Mouse (Mus musculus) left cerebral cortex, adult 2 months (tissue): ENCODE data around the gene Arf3. TPM values are rescaled to one million over a fixed set of nuclear protein-coding genes. Genes with fewer than 3 reads are reported as not detected.

Experiments
- DNase-seq, 2 experiments: peaks; one replicate each; pipeline ENCODE4 v3.0.0; 2021 to 2022; ENCODE audit warnings: low spot score in 2 of 2, mixed read lengths in 1 of 2; ENCODE audit errors: extremely low spot score in 1 of 2
- H3K27ac ChIP-seq: fragments of 200-600 bp; 2 replicates; pipeline ENCODE4 v1.8.1; 2022
- H3K4me3 ChIP-seq: fragments of 200-600 bp; 2 replicates; pipeline ENCODE4 v1.8.1; 2022
- CTCF ChIP-seq: fragments of 200-600 bp; IDR thresholded peaks from 2 replicates; pipeline ENCODE4 v1.8.1; 2022; ENCODE audit warnings: antibody characterized with exemption, mild to moderate bottlenecking, moderate library complexity
- intact Hi-C: fragments of 180-260 bp; cut with DNase I; formaldehyde crosslinking; loops from one replicate; pipeline ENCODE4 v1.15.1; 2025
- total RNA-seq, 2 experiments: library from RNA; stranded (reverse); gene quantifications; 2 replicates each; pipeline ENCODE4 v1.2.3; 2021

Gene Arf3
- total RNA-seq, 2 experiments from 2014 or later: 749 to 756 TPM

DNA sequence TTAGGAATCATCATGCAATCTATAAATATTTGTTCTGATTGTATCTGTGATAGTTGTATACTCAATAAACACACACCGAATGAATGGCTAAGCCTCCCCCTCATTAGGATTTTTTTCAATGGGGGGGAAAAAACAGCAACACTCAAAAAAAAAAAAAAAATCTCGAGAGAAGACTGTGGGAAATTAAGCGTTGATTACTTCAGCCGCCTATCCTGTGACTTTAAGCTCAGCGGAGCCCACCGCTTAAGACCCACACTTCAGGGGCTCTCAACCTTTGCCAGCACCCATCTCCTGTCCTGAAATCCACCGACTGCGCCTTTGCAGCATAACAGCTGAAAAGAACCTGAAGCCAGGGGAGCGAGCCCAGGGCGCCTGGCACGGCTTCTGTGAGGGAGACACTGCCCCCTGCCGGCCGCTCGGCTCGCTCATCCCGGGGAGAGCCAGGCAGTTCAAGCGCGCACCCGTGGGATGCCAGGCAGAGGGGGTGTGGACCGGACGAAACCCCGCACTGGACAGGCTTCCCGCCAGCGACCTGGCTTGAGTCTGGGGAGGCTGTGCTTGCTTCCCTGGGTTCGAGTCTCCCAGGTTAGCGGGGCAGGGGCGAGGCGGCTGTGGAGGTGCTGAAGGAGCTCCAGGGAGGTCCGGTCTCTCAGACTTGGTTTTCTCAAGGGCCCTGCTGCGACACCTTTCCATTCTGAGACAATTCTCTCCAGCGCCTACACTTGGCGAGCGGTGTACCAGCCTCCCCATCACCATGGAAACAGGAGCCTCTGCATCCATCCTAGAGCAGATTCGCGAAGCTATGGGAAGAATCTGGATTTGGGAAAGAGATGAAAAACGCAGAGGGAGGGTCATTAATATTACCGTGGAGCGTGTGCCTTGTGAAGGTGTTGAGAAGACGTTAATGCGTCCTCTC is 63.6 kb downstream of the Arf3 start:
- peak; percentile 91 to 95 for DNase-seq
- H3K4me3 ChIP-seq: peak overlapping the region; percentile 47
- peak; percentile 92 for TF ChIP-seq CTCF
- intact Hi-C loops: loop anchor here (1.0 to 2.0 kb wide), 2 partner anchors 23 to 35 kb away; partner anchors contain the start of gene Rnd1
- peak overlapping the region; percentile 89 for H3K27ac ChIP-seq

DNA sequence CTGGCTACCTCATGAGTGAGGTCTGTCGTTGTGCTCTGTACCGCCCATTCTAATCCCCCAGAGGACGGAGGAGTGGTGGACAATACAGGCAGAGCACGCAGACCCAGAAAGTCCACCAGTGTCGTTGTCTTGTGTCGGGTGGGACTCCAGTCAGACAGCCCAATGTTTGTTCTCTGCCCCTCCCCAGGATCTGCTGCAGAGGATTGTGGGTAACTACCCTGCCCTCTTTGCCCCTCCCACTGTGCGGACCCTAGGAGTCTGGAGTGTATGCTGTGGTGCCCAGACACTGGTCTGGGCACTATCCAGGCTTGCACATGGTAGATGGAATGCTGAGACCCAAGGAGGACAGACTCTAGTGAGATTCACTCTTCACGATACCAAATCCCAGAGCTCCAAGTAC is 66.8 kb downstream of the Arf3 start:
- no peak for TF ChIP-seq CTCF
- H3K4me3 ChIP-seq: no peak overlapping the region
- intact Hi-C loops: no loop called here

DNA sequence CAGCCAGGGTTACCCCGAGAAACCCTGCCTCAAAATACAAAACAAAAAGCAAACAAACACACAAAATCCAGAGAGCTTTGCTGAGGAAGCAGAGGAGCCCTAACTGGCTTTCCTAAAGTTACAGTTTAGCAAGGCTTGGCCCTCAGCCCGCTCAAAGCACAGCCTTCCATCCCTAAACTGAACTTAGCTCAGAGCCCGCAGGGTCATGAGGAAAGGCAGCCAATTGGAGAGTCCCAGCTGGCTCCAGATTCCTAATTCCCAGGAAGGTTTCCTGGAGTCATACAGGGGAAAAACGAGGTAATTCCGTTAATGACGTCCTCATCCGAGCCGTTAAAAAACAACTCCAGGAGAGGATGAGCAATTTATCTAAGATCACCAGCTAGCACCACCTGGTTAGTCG is 67.3 kb downstream of the Arf3 start:
- no peak for DNase-seq
- no peak for TF ChIP-seq CTCF
- Histone ChIP-seq H3K4me3 (no peak overlapping the region), H3K27ac (no peak overlapping the region)
- intact Hi-C loops: no loop called here

More for the DNA sequence above, 66.8 kb downstream of the Arf3 start:
- H3K27ac ChIP-seq: no peak overlapping the region
- DNase-seq: no peak

DNA sequence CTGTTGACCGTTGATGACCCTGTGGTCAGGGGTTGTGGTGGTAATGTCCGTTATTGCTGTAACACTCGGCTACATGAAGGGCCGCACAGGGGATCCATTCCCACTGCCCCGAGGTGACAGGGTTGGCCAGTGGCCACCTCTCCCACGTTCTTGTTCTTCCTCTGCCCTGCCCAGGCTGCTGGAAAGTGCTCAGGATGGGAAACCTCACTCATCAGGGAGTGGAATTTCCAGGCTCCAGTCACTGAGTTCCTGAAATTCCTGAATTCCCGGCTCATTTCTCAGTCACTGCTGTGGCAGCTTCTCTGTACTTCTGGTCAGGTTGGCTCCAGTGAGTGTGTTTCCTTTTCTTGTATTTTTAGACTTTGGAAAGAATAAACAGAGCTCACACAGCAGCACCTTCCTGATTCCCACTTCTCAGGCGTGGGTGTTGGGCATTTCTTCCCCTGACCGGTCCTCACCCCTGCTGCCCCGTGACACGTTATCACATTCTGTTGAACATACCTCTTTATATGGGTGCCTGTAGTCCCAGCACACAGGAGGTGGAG is 70.8 kb downstream of the Arf3 start:
- DNase-seq: no peak
- TF ChIP-seq CTCF: no peak
- intact Hi-C loops: no loop called here
- Histone ChIP-seq H3K27ac (peak overlapping the region; percentile 73), H3K4me3 (no peak overlapping the region)

DNA sequence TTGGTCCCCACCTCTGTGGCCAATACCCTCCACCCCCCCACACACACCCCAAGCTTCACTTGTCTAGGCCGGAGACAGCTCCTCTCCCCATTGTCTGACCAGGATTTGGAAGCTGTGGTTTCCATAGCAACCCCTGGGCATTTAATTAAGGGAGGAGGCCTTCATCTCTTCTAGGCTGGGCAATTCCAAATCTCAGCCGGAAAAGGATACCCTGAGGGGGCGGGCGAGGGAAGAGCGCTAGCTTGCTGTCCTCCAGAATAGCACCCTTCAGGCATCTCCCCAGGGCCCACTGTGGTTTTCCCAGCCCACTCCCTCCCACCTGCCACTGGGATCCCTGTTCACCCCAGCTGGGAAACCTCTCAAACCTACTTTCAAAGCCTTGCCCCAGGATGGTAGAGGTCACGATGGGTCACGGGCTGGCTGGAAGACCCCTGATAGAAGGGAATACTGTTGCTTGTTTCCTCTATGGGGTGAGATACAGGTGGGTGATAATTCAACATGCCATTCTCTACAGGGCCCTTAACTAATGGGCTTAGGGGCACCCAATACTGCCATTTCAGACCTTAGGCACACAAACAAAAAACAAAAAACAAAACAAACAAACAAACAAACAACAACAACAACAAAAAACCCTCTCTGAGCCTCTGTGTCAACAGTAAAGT is 71.4 kb downstream of the Arf3 start:
- H3K4me3 ChIP-seq: no peak overlapping the region
- H3K27ac ChIP-seq: peak overlapping the region; percentile 82
- no peak for TF ChIP-seq CTCF
- no peak for DNase-seq
- intact Hi-C loops: no loop called here

DNA sequence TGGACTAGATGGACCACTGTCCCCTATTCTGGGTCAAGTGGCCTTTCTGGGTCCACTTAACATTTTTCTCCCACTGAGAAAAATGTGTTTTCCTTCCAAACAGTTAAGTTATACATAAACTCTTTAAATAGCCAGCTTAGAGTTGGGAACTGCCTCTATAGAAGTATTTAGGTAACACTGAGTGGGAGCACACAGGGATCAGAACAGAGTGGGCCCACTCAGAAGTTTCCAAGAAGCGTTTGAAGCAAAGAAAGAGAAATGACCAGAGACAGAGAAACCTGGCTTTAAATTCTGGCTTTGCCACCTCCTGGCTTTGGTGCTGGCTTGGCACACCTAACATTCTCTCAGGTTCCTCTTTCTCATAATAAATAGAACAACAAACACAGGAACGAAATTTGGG is 73.3 kb downstream of the Arf3 start:
- H3K27ac ChIP-seq: peak overlapping the region; percentile 82
- intact Hi-C loops: no loop called here
- TF ChIP-seq CTCF: no peak
- H3K4me3 ChIP-seq: no peak overlapping the region
- DNase-seq: no peak

Other genes with a start within 250 kb of the Arf3 start
- gene Kansl2, start 228.9 kb downstream of the Arf3 start, total RNA-seq: 10 to 100 TPM; 55.1 to 56.7 TPM
- gene Ccnt1, start 192.3 kb downstream of the Arf3 start, total RNA-seq: 10 to 100 TPM; 40.3 to 45.8 TPM
- not detected for gene 4930415O20Rik, start 192.2 kb downstream of the Arf3 start, total RNA-seq
- gene Adcy6, start 153.1 kb downstream of the Arf3 start, total RNA-seq: 10 to 100 TPM; 52.7 to 57.4 TPM
- gene Cacnb3, start 132.4 kb downstream of the Arf3 start, total RNA-seq: 100 to 1,000 TPM; 271 to 291 TPM
- 10 to 100 TPM; 84.4 to 90.2 TPM for gene Ddx23, start 100.3 kb downstream of the Arf3 start, total RNA-seq
- gene Rnd1, start 85.8 kb downstream of the Arf3 start, total RNA-seq: 10 to 100 TPM; 27.4 to 27.7 TPM
- 10 to 100 TPM; 11.2 TPM for gene Ccdc65, start 55.0 kb downstream of the Arf3 start, total RNA-seq
- 1 to 10 TPM; 1.9 TPM for gene Fkbp11, start 35.0 kb downstream of the Arf3 start, total RNA-seq
- under 1 TPM; 0.51 to 0.66 TPM for gene Wnt10b, start 14.9 kb upstream of the Arf3 start, total RNA-seq
- gene Wnt1, start 26.6 kb upstream of the Arf3 start, total RNA-seq: under 1 TPM in 1 of 2 experiments, not detected in 1; 0.14 TPM
- gene Ddn, start 46.3 kb upstream of the Arf3 start, total RNA-seq: 100 to 1,000 TPM; 739 to 834 TPM
- 10 to 100 TPM; 46.1 to 52.3 TPM for gene Prkag1, start 68.3 kb upstream of the Arf3 start, total RNA-seq
- 100 to 1,000 TPM; 100 to 101 TPM for gene Kmt2d, start 108.0 kb upstream of the Arf3 start, total RNA-seq
- gene Rhebl1, start 131.3 kb upstream of the Arf3 start, total RNA-seq: 10 to 100 TPM; 11.8 to 12.1 TPM
- under 1 TPM in 1 of 2 experiments, not detected in 1; 0.28 TPM for gene Dhh, start 135.3 kb upstream of the Arf3 start, total RNA-seq
- gene Lmbr1l, start 155.0 kb upstream of the Arf3 start, total RNA-seq: 10 to 100 TPM; 17.8 to 19.1 TPM
- gene Tuba1b, start 171.4 kb upstream of the Arf3 start, total RNA-seq: 100 to 1,000 TPM; 509 to 550 TPM
- not detected for gene Gm49450, start 190.3 kb upstream of the Arf3 start, total RNA-seq
- gene Tuba1a, start 190.5 kb upstream of the Arf3 start, total RNA-seq: 100 to 1,000 TPM; 817 to 827 TPM